Mouse (Mus musculus): ENCODE data around the gene Adat3.

The Adat3 gene

GRCm38 (mm10) chr10:80653156-80653720 lies 50.6 kb downstream of the Adat3 start:
- in situ Hi-C loops (cut with MboI, MseI): no loop called here

GRCm38 (mm10) chr10:80654866-80655265 lies 52.2 kb downstream of the Adat3 start:
- in situ Hi-C loops (cut with MboI, MseI): loop anchor here (5.0 kb wide), 1 partner anchor 688 kb away; no protein-coding TSS in a partner anchor

GRCm38 (mm10) chr10:80655406-80656129 lies 52.9 kb downstream of the Adat3 start:
- in situ Hi-C loops (cut with MboI, MseI): loop anchor here (5.0 kb wide), 1 partner anchor 688 kb away; no protein-coding TSS in a partner anchor

GRCm38 (mm10) chr10:80656130-80656862 lies 53.6 kb downstream of the Adat3 start:
- in situ Hi-C loops (cut with MboI, MseI): loop anchor here (5.0 kb wide), 1 partner anchor 689 kb away; no protein-coding TSS in a partner anchor

- in situ Hi-C loops (cut with MboI, MseI): loop anchor here (5.0 kb wide), 1 partner anchor 690 kb away; no protein-coding TSS in a partner anchor
Observed at GRCm38 (mm10) chr10:80656863-80657623, 54.4 kb downstream of the Adat3 start, which contains the start of gene Btbd2. Gene Btbd2 (minus strand): TSS chr10:80657071.

Data from T-helper 2 cell (primary cell).